Mouse (Mus musculus): ENCODE measurements around the gene Chic2. TPM values are rescaled to one million over a fixed set of nuclear protein-coding genes. Genes with fewer than 3 reads are reported as not detected.

Gene Chic2
- total RNA-seq, 2 experiments from 2014 or later: 23.8 to 26.4 TPM

Other genes starting within 250 kb of the Chic2 start
- not detected for gene Gsx2, start 30.8 kb upstream of the Chic2 start, total RNA-seq (2021)
- gene Pdgfra, start 107.5 kb upstream of the Chic2 start, total RNA-seq (2021): 10 to 100 TPM; 30.2 to 31.7 TPM